Mouse (Mus musculus): ENCODE measurements around the gene Sgpp1.

- no peak for TF ChIP-seq EP300 (IDR thresholded peaks at IDR 0.05; ENCODE audit: low read depth)
- TF ChIP-seq CTCF (IDR thresholded peaks at IDR 0.05; ENCODE audit: low read depth) = no peak
Measured at GRCm38 (mm10) chr12:75781995-75782394, 46.5 kb upstream of the Sgpp1 start.

Data from heart, postnatal 0 days (tissue).